Mouse (Mus musculus): ENCODE data around the gene Nbeal2.

GRCm38 (mm10) chr9:110623416-110624195 lies 30.4 kb downstream of the Nbeal2 start:
- TF ChIP-seq CTCF (IDR thresholded peaks at IDR 0.05; ENCODE audit: extremely low read depth, insufficient read depth, insufficient read length, insufficient replicate concordance) (no peak), POLR2A (IDR thresholded peaks at IDR 0.05; ENCODE audit: low read depth, low read length) (no peak)
